Mouse (Mus musculus) heart, embryonic 14.5 days (tissue): ENCODE data around the gene Ambra1. TPM values are rescaled to one million over a fixed set of nuclear protein-coding genes. Genes with fewer than 3 reads are reported as not detected.

ENCODE experiments used
- ATAC-seq: fragments of 200-750 bp; cut with Nextera tagmentation; 2 replicates; pipeline ENCODE4 v1.8.0; 2017; ENCODE audit warnings: low read depth, moderate TSS enrichment; ENCODE audit not compliant: insufficient number of reproducible peaks, insufficient read depth, low FRiP score
- H3K27ac ChIP-seq, 2 experiments: fragments of 200-500 bp in 1 of 2; fragments of 300-500 bp in 1 of 2; sonication (generic) in 1 of 2; replicated peaks in 1 of 2; 2 replicates each; pipeline ENCODE4 v1.5.1; 2012 to 2014; ENCODE audit warnings: low read depth in 2 of 2, low read length in 2 of 2, control low read depth in 1 of 2, mild to moderate bottlenecking in 1 of 2, mixed read lengths in 1 of 2; ENCODE audit not compliant: control insufficient read depth in 1 of 2, insufficient read depth in 1 of 2
- H3K27me3 ChIP-seq: fragments of 300-500 bp; sonication (generic); 2 replicates; pipeline ENCODE4 v1.6.1; 2014; ENCODE audit warnings: mild to moderate bottlenecking, low read length, control low read depth; ENCODE audit not compliant: control insufficient read depth, insufficient read depth
- H3K36me3 ChIP-seq: fragments of 300-500 bp; sonication (generic); 2 replicates; pipeline ENCODE4 v1.6.1; 2014; ENCODE audit warnings: mild to moderate bottlenecking, control low read depth, low read length, mixed read lengths; ENCODE audit not compliant: control insufficient read depth, insufficient read depth
- H3K4me1 ChIP-seq, 2 experiments: fragments of 200-500 bp in 1 of 2; fragments of 300-500 bp in 1 of 2; sonication (generic) in 1 of 2; 2 replicates each; pipeline ENCODE4 v1.6.1; 2012 to 2014; ENCODE audit warnings: low read length in 2 of 2, control low read depth in 1 of 2, mixed read lengths in 1 of 2; ENCODE audit not compliant: control insufficient read depth in 2 of 2, insufficient read depth in 2 of 2
- H3K4me2 ChIP-seq: fragments of 300-500 bp; sonication (generic); 2 replicates; pipeline ENCODE4 v1.6.1; 2014; ENCODE audit warnings: mild to moderate bottlenecking, low read length
- H3K4me3 ChIP-seq, 2 experiments: fragments of 200-500 bp in 1 of 2; fragments of 300-500 bp in 1 of 2; sonication (generic) in 1 of 2; 2 replicates each; pipeline ENCODE4 v1.5.1; 2012 to 2014; ENCODE audit warnings: low read length in 2 of 2, mild to moderate bottlenecking in 2 of 2, control low read depth in 1 of 2, low read depth in 1 of 2, moderate library complexity in 1 of 2; ENCODE audit not compliant: control insufficient read depth in 1 of 2, insufficient read depth in 1 of 2
- H3K9ac ChIP-seq: fragments of 300-500 bp; sonication (generic); 2 replicates; pipeline ENCODE4 v1.6.1; 2014; ENCODE audit warnings: mild to moderate bottlenecking, low read length
- H3K9me3 ChIP-seq: fragments of 300-500 bp; sonication (generic); 2 replicates; pipeline ENCODE4 v1.6.1; 2016; ENCODE audit warnings: low read length, control low read depth; ENCODE audit not compliant: control insufficient read depth
- WGBS: fragments of 180-500 bp; shearing (Covaris S2); extraction: QIAGEN DNeasy Blood & Tissue Kit; methylation state at CpG from one replicate; pipeline ENCODE4 v1.1.7; 2014; 5-methylcytosine and 5-hydroxymethylcytosine counted together
- polyA plus RNA-seq: library from polyadenylated mRNA; unstranded; fragments of >200 nt; fragmentation: Nextera tagmentation; extraction: Ambion mirVana; gene quantifications from 2 replicates; pipeline ENCODE4 v1.2.1, GENCODE M21; 2014

Gene Ambra1
- polyA plus RNA-seq, 1 experiment from 2014 or later, result 10.5 TPM

- no peak for ATAC-seq
- H3K27me3 ChIP-seq, result no peaks in the 10 kb centered on the region
- H3K9me3 ChIP-seq, result no peaks in the 10 kb centered on the region
- no peak overlapping the region for H3K4me3 ChIP-seq
- H3K4me1 ChIP-seq, result peaks cover 0 to 15% of the 10 kb centered on the region in 2 experiments; a peak in 3 of 4 replicates
- no peak overlapping the region for H3K4me2 ChIP-seq
- H3K36me3 ChIP-seq, result no peaks in the 10 kb centered on the region
- no peak overlapping the region for H3K9ac ChIP-seq
- no peak overlapping the region for H3K27ac ChIP-seq
- 96% methylated on average over 2 of the region's 2 CpGs for WGBS
These were observed 28.6 kb upstream of the Ambra1 start for GRCm38 (mm10) chr2:91701366-91701765.

- Histone ChIP-seq H3K27ac (no peak overlapping the region), H3K27me3 (no peaks in the 10 kb centered on the region), H3K4me2 (no peak overlapping the region), H3K4me1 (peaks cover 2 to 4% of the 10 kb centered on the region in 2 experiments; a peak in 3 of 4 replicates), H3K9ac (no peak overlapping the region), H3K9me3 (no peaks in the 10 kb centered on the region), H3K36me3 (no peaks in the 10 kb centered on the region), H3K4me3 (no peak overlapping the region)
- no peak for ATAC-seq
- 78% methylated on average over 6 of the region's 6 CpGs for WGBS
These were observed 24.2 kb upstream of the Ambra1 start for GRCm38 (mm10) chr2:91705736-91706135.

GRCm38 (mm10) chr2:91706456-91706855, 23.5 kb upstream of the Ambra1 start:
- no peaks in the 10 kb centered on the region for H3K27me3 ChIP-seq
- H3K36me3 ChIP-seq, result no peaks in the 10 kb centered on the region
- no peak overlapping the region for H3K4me3 ChIP-seq
- H3K27ac ChIP-seq, result no peak overlapping the region
- no peak overlapping the region for H3K9ac ChIP-seq
- no peak overlapping the region for H3K4me2 ChIP-seq
- H3K9me3 ChIP-seq, result no peaks in the 10 kb centered on the region
- ATAC-seq, result no peak
- H3K4me1 ChIP-seq, result peaks cover 2 to 6% of the 10 kb centered on the region in 2 experiments

GRCm38 (mm10) chr2:91708361-91708760, 21.6 kb upstream of the Ambra1 start:
- Histone ChIP-seq H3K27ac (no peak overlapping the region), H3K9me3 (no peaks in the 10 kb centered on the region), H3K9ac (no peak overlapping the region), H3K4me3 (no peak overlapping the region), H3K36me3 (no peaks in the 10 kb centered on the region), H3K4me1 (peaks cover 2 to 10% of the 10 kb centered on the region in 2 experiments), H3K4me2 (no peak overlapping the region), H3K27me3 (no peaks in the 10 kb centered on the region)
- no peak for ATAC-seq
- 85% methylated on average over 6 of the region's 6 CpGs for WGBS

GRCm38 (mm10) chr2:91710272-91711234, 19.4 kb upstream of the Ambra1 start, which contains the start of the genes Atg13 and Harbi1:
Gene Atg13, minus strand, starts transcription at chr2:91710576.
Gene Harbi1, plus strand, starts transcription at chr2:91710852.
- Histone ChIP-seq H3K4me2 (peak within 1 kb of the TSS; percentile 83), H3K36me3 (0 out of 2 replicates have a peak, but pooled peaks cover 3% of the 10 kb centered on the region), H3K9me3 (no peaks in the 10 kb centered on the region), H3K4me1 (peaks cover 2 to 10% of the 10 kb centered on the region in 2 experiments), H3K27me3 (no peaks in the 10 kb centered on the region), H3K4me3 (peak within 1 kb of the TSS; percentile 93 to 100), H3K9ac (peak within 1 kb of the TSS; percentile 90), H3K27ac (peak within 1 kb of the TSS; percentile 74 to 84)
- peak; percentile 94 for ATAC-seq
- WGBS, result under 1% methylated on average over 66 of the region's 66 CpGs

GRCm38 (mm10) chr2:91711256-91711925, 18.5 kb upstream of the Ambra1 start:
- H3K27ac ChIP-seq, result peak overlapping the region; percentile 74 to 84
- ATAC-seq, result no peak
- H3K4me1 ChIP-seq, result peaks cover 2 to 10% of the 10 kb centered on the region in 2 experiments
- H3K27me3 ChIP-seq, result no peaks in the 10 kb centered on the region
- H3K9me3 ChIP-seq, result no peaks in the 10 kb centered on the region
- WGBS, result 7% methylated on average over 8 of the region's 8 CpGs
- peak overlapping the region; percentile 90 for H3K9ac ChIP-seq
- H3K4me2 ChIP-seq, result peak overlapping the region; percentile 83
- peak overlapping the region; percentile 78 to 93 for H3K4me3 ChIP-seq
- H3K36me3 ChIP-seq, result 0 out of 2 replicates have a peak, but pooled peaks cover 3% of the 10 kb centered on the region

GRCm38 (mm10) chr2:91714921-91715320, 15.0 kb upstream of the Ambra1 start:
- Histone ChIP-seq H3K27ac (no peak overlapping the region), H3K4me2 (no peak overlapping the region), H3K4me3 (no peak overlapping the region), H3K27me3 (no peaks in the 10 kb centered on the region), H3K36me3 (peaks cover 17% of the 10 kb centered on the region; the same call in 1 of the 2 replicates), H3K9me3 (no peaks in the 10 kb centered on the region), H3K4me1 (peaks cover 0 to 5% of the 10 kb centered on the region in 2 experiments; a peak in 2 of 4 replicates), H3K9ac (no peak overlapping the region)
- 86% methylated on average over 1 of the region's 1 CpGs for WGBS
- no peak for ATAC-seq
